Mouse (Mus musculus): ENCODE results near the gene Bfar. TPM values are rescaled to one million over a fixed set of nuclear protein-coding genes. Genes with fewer than 3 reads are reported as not detected.
"Not testable (repeated sequence)": the region's sequence is repeated elsewhere in the genome, so short reads cannot be mapped to it uniquely, and the experiment has no call there.

Gene Bfar
- polyA plus RNA-seq (2015; fragmentation: Nextera tagmentation; extraction: Ambion mirVana), result 30.9 and 36.5 TPM in 2 replicates

GRCm38 (mm10) chr16:13671685-13672385, at the start of gene Bfar, which contains the start of gene 3110001I22Rik:
Bfar (plus strand) TSS chr16:13671858.
3110001I22Rik (plus strand) TSS chr16:13671929.
- Histone ChIP-seq H3K9me3 (no peaks in the 10 kb centered on the region), H3K4me1 (peaks cover 31% of the 10 kb centered on the region)

GRCm38 (mm10) chr16:13628345-13628744, 43.3 kb upstream of the Bfar start:
- Histone ChIP-seq H3K27ac (replicated peaks) (no peak overlapping the region), H3K9me3 (no peaks in the 10 kb centered on the region), H3K4me3 (no peak overlapping the region), H3K27me3 (replicated peaks) (no peaks in the 10 kb centered on the region), H3K9ac (no peak overlapping the region), H3K4me2 (no peak overlapping the region), H3K4me1 (no peaks in the 10 kb centered on the region), H3K36me3 (peaks cover 87% of the 10 kb centered on the region)
- 51% methylated on average over 5 of the region's 5 CpGs for WGBS
- no peak for ATAC-seq (ENCODE audit: extremely low read depth, insufficient number of reproducible peaks, low FRiP score, low TSS enrichment)

More at GRCm38 (mm10) chr16:13671685-13672385, at the start of gene Bfar, which contains the start of gene 3110001I22Rik:
- Histone ChIP-seq H3K27me3 (replicated peaks) (no peaks in the 10 kb centered on the region), H3K36me3 (peaks cover 10% of the 10 kb centered on the region), H3K4me3 (peak within 1 kb of the TSS; percentile 96), H3K9ac (peak within 1 kb of the TSS; percentile 94), H3K4me2 (peak within 1 kb of the TSS; percentile 83), H3K27ac (replicated peaks) (peak within 1 kb of the TSS; percentile 91)
- WGBS, result under 1% methylated on average over 54 of the region's 54 CpGs
- ATAC-seq (ENCODE audit: extremely low read depth, insufficient number of reproducible peaks, low FRiP score, low TSS enrichment), result peak; percentile 88

GRCm38 (mm10) chr16:13638198-13638597, 33.5 kb upstream of the Bfar start:
- H3K27ac ChIP-seq (replicated peaks); H3K4me1 ChIP-seq; ATAC-seq (ENCODE audit: extremely low read depth, insufficient number of reproducible peaks, low FRiP score, low TSS enrichment); H3K4me2 ChIP-seq; H3K4me3 ChIP-seq; H3K9ac ChIP-seq; H3K27me3 ChIP-seq (replicated peaks); H3K9me3 ChIP-seq: not testable (repeated sequence)
- 53% methylated on average over 2 of the region's 2 CpGs for WGBS
- H3K36me3 ChIP-seq, result peaks cover 74% of the 10 kb centered on the region

GRCm38 (mm10) chr16:13639508-13639907, 32.1 kb upstream of the Bfar start:
- Histone ChIP-seq H3K4me2 (no peak overlapping the region), H3K9me3 (no peaks in the 10 kb centered on the region), H3K36me3 (peaks cover 75% of the 10 kb centered on the region), H3K4me1 (no peaks in the 10 kb centered on the region), H3K4me3 (no peak overlapping the region), H3K27me3 (replicated peaks) (no peaks in the 10 kb centered on the region), H3K9ac (no peak overlapping the region), H3K27ac (replicated peaks) (no peak overlapping the region)
- 71% methylated on average over 5 of the region's 5 CpGs for WGBS
- ATAC-seq (ENCODE audit: extremely low read depth, insufficient number of reproducible peaks, low FRiP score, low TSS enrichment), result no peak

- Histone ChIP-seq H3K36me3 (peaks cover 75% of the 10 kb centered on the region), H3K4me2 (no peak overlapping the region)
- WGBS, result 69% methylated on average over 7 of the region's 7 CpGs
Observed at GRCm38 (mm10) chr16:13640064-13640463, 31.6 kb upstream of the Bfar start.

GRCm38 (mm10) chr16:13644474-13644873, 27.2 kb upstream of the Bfar start:
- no peak overlapping the region for H3K4me2 ChIP-seq
- H3K9me3 ChIP-seq, result no peaks in the 10 kb centered on the region
- H3K27ac ChIP-seq (replicated peaks), result no peak overlapping the region
- H3K27me3 ChIP-seq (replicated peaks), result no peaks in the 10 kb centered on the region
- WGBS, result 80% methylated on average over 3 of the region's 3 CpGs
- H3K9ac ChIP-seq, result no peak overlapping the region
- H3K4me1 ChIP-seq, result no peaks in the 10 kb centered on the region
- peaks cover 74% of the 10 kb centered on the region for H3K36me3 ChIP-seq
- no peak for ATAC-seq (ENCODE audit: extremely low read depth, insufficient number of reproducible peaks, low FRiP score, low TSS enrichment)
- no peak overlapping the region for H3K4me3 ChIP-seq

More at GRCm38 (mm10) chr16:13640064-13640463, 31.6 kb upstream of the Bfar start:
- Histone ChIP-seq H3K27me3 (replicated peaks) (no peaks in the 10 kb centered on the region), H3K9ac (no peak overlapping the region), H3K4me1 (no peaks in the 10 kb centered on the region), H3K4me3 (no peak overlapping the region), H3K27ac (replicated peaks) (no peak overlapping the region), H3K9me3 (no peaks in the 10 kb centered on the region)
- ATAC-seq (ENCODE audit: extremely low read depth, insufficient number of reproducible peaks, low FRiP score, low TSS enrichment), result no peak

- Histone ChIP-seq H3K27ac (replicated peaks) (no peak overlapping the region), H3K4me2 (no peak overlapping the region), H3K9me3 (no peaks in the 10 kb centered on the region), H3K4me1 (no peaks in the 10 kb centered on the region), H3K36me3 (peaks cover 81% of the 10 kb centered on the region), H3K4me3 (no peak overlapping the region), H3K27me3 (replicated peaks) (no peaks in the 10 kb centered on the region), H3K9ac (no peak overlapping the region)
- WGBS, result 80% methylated on average over 4 of the region's 4 CpGs
- no peak for ATAC-seq (ENCODE audit: extremely low read depth, insufficient number of reproducible peaks, low FRiP score, low TSS enrichment)
Observed at GRCm38 (mm10) chr16:13645930-13646329, 25.7 kb upstream of the Bfar start.

- WGBS, result 85% methylated on average over 3 of the region's 3 CpGs
- Histone ChIP-seq H3K36me3 (peaks cover 89% of the 10 kb centered on the region), H3K9ac (no peak overlapping the region), H3K27me3 (replicated peaks) (no peaks in the 10 kb centered on the region), H3K4me2 (no peak overlapping the region), H3K4me3 (no peak overlapping the region), H3K27ac (replicated peaks) (no peak overlapping the region), H3K4me1 (no peaks in the 10 kb centered on the region), H3K9me3 (no peaks in the 10 kb centered on the region)
- ATAC-seq (ENCODE audit: extremely low read depth, insufficient number of reproducible peaks, low FRiP score, low TSS enrichment), result no peak
Observed at GRCm38 (mm10) chr16:13658886-13659285, 12.8 kb upstream of the Bfar start.

GRCm38 (mm10) chr16:13660736-13661135, 10.9 kb upstream of the Bfar start:
- Histone ChIP-seq H3K27me3 (replicated peaks) (no peaks in the 10 kb centered on the region), H3K4me3 (no peak overlapping the region), H3K4me1 (no peaks in the 10 kb centered on the region), H3K9me3 (no peaks in the 10 kb centered on the region), H3K27ac (replicated peaks) (no peak overlapping the region), H3K9ac (no peak overlapping the region), H3K4me2 (no peak overlapping the region), H3K36me3 (peaks cover 87% of the 10 kb centered on the region)
- no peak for ATAC-seq (ENCODE audit: extremely low read depth, insufficient number of reproducible peaks, low FRiP score, low TSS enrichment)
- WGBS, result 93% methylated on average over 9 of the region's 9 CpGs

- Histone ChIP-seq H3K4me1 (peaks cover 23% of the 10 kb centered on the region), H3K9ac (peak within 1 kb of the TSS; percentile 91), H3K4me3 (peak within 1 kb of the TSS; percentile 89), H3K4me2 (peak within 1 kb of the TSS; percentile 91), H3K27me3 (replicated peaks) (no peaks in the 10 kb centered on the region), H3K27ac (replicated peaks) (peak within 1 kb of the TSS; percentile 80), H3K36me3 (peaks cover 30% of the 10 kb centered on the region), H3K9me3 (no peaks in the 10 kb centered on the region)
- peak; percentile 79 for ATAC-seq (ENCODE audit: extremely low read depth, insufficient number of reproducible peaks, low FRiP score, low TSS enrichment)
- WGBS, result under 1% methylated on average over 35 of the region's 35 CpGs
Observed at GRCm38 (mm10) chr16:13667878-13668343, 3.7 kb upstream of the Bfar start, which contains the start of gene Parn. Parn (minus strand) TSS chr16:13668170.

- no peak for ATAC-seq (ENCODE audit: extremely low read depth, insufficient number of reproducible peaks, low FRiP score, low TSS enrichment)
- Histone ChIP-seq H3K4me3 (peak overlapping the region; percentile 89), H3K36me3 (peaks cover 24% of the 10 kb centered on the region), H3K9ac (peak overlapping the region; percentile 91), H3K4me2 (peak overlapping the region; percentile 91), H3K27me3 (replicated peaks) (no peaks in the 10 kb centered on the region), H3K9me3 (no peaks in the 10 kb centered on the region), H3K27ac (replicated peaks) (peak overlapping the region; percentile 80), H3K4me1 (peaks cover 30% of the 10 kb centered on the region)
- WGBS, result 60% methylated on average over 10 of the region's 10 CpGs
Observed at GRCm38 (mm10) chr16:13668402-13669108, 3.1 kb upstream of the Bfar start.
